Mouse (Mus musculus): ENCODE data around the gene Gm10639.

DNA sequence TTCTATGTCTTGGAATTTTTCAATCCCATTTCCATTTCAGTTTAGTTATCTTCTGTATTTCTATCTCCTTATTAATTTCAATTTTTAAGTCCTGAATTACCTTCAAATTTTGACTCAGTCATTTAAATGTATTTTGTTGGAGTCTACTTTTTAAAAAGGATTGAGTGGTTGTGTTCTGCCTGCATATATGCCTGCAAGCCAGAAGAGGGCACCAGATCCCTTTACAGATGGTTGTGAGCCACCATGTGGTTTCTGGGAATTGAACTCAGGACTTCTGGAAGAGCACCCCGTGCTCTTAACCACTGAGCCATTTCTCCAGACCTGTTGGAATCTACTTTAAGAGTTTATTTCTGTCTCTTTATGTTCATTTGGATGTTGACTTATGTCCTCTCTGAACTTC is 29.8 kb downstream of the Gm10639 start:
- TF ChIP-seq GATA1 (IDR thresholded peaks at IDR 0.05; ENCODE audit: borderline replicate concordance, low read length) (no peak), FLI1 (IDR thresholded peaks at IDR 0.05; ENCODE audit: low read length) (no peak)

Data from megakaryocyte, embryonic 14.5 days (primary cell).